Mouse (Mus musculus) forebrain, postnatal 0 days (tissue): ENCODE data around the gene Rimbp2. TPM values are rescaled to one million over a fixed set of nuclear protein-coding genes. Genes with fewer than 3 reads are reported as not detected.
A peak's percentile ranks its signal among the peaks of the same experiment; 100 is the strongest.

ENCODE experiments used
- ATAC-seq: fragments of 200-750 bp; cut with Nextera tagmentation; 2 replicates; pipeline ENCODE4 v1.8.0; 2017; ENCODE audit warnings: mild to moderate bottlenecking, moderate library complexity
- DNase-seq: peaks from one replicate; pipeline ENCODE4 v3.0.0-alpha.2; 2015
- H3K27ac ChIP-seq: fragments of 300-500 bp; sonication (generic); 2 replicates; pipeline ENCODE4 v1.5.1; 2014; ENCODE audit warnings: low read depth, mild to moderate bottlenecking, antibody characterized with exemption, low read length, moderate library complexity, mixed read lengths
- H3K27me3 ChIP-seq: fragments of 300-500 bp; sonication (generic); 2 replicates; pipeline ENCODE4 v1.6.1; 2014; ENCODE audit warnings: mild to moderate bottlenecking, low read length, mixed read lengths; ENCODE audit not compliant: insufficient read depth
- H3K36me3 ChIP-seq: fragments of 300-500 bp; sonication (generic); 2 replicates; pipeline ENCODE4 v1.6.1; 2014; ENCODE audit warnings: mild to moderate bottlenecking, moderate library complexity; ENCODE audit not compliant: insufficient read depth
- H3K4me1 ChIP-seq: fragments of 300-500 bp; sonication (generic); 2 replicates; pipeline ENCODE4 v1.6.1; 2014; ENCODE audit warnings: antibody characterized with exemption; ENCODE audit not compliant: insufficient read depth
- H3K4me2 ChIP-seq: fragments of 300-500 bp; sonication (generic); 2 replicates; pipeline ENCODE4 v1.6.1; 2014; ENCODE audit warnings: low read depth, mild to moderate bottlenecking, moderate library complexity
- H3K4me3 ChIP-seq: fragments of 300-500 bp; sonication (generic); 2 replicates; pipeline ENCODE4 v1.5.1; 2014; ENCODE audit warnings: low read depth, low read length, mixed read lengths
- H3K9ac ChIP-seq: fragments of 300-500 bp; sonication (generic); 2 replicates; pipeline ENCODE4 v1.6.1; 2014; ENCODE audit warnings: mild to moderate bottlenecking
- H3K9me3 ChIP-seq: fragments of 300-500 bp; sonication (generic); 2 replicates; pipeline ENCODE4 v1.6.1; 2016; ENCODE audit warnings: low read length
- CTCF ChIP-seq: sonication (generic); IDR thresholded peaks from 2 replicates; pipeline ENCODE4 v1.5.1; 2016; ENCODE audit warnings: antibody characterized with exemption, control low read depth, low read depth
- WGBS: fragments of 180-500 bp; shearing (Covaris S2); extraction: QIAGEN DNeasy Blood & Tissue Kit; methylation state at CpG from one replicate; pipeline ENCODE4 v1.1.7; 2014; 5-methylcytosine and 5-hydroxymethylcytosine counted together
- polyA plus RNA-seq: library from polyadenylated mRNA; unstranded; fragments of >200 nt; fragmentation: Nextera tagmentation; extraction: Ambion mirVana; gene quantifications from 2 replicates; pipeline ENCODE4 v1.2.1, GENCODE M21; 2015
- total RNA-seq: library from RNA; depleted of rRNA; stranded (reverse); fragments of >200 nt; gene quantifications from 2 replicates; pipeline ENCODE4 v1.2.3, GENCODE M21; 2014

The Rimbp2 gene
- total and polyA plus RNA-seq, 2 experiments from 2014 or later, result 4.6 to 25.6 TPM

DNA sequence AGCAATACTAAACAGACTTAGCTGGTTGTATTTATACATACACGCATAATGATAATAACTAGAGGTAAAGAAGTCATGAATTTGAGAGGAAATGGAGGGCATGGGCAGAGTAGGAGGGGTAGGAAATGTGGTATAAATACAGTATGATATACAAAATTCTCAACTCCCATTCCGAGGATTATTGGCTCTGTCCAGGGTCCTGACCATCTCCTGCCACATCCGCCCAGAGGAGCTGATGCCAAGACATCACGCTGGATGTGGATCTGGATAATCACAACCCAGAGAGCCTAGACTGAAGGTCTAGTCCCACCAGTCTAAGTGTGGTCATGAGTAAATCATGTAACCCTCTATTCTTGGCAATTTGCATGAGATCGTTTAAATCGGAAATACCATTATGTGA lies 100.5 kb downstream of the Rimbp2 start:
- 61% methylated on average over 6 of the region's 6 CpGs for WGBS
- Histone ChIP-seq H3K4me3 (no peak overlapping the region), H3K36me3 (no peaks in the 10 kb centered on the region)

DNA sequence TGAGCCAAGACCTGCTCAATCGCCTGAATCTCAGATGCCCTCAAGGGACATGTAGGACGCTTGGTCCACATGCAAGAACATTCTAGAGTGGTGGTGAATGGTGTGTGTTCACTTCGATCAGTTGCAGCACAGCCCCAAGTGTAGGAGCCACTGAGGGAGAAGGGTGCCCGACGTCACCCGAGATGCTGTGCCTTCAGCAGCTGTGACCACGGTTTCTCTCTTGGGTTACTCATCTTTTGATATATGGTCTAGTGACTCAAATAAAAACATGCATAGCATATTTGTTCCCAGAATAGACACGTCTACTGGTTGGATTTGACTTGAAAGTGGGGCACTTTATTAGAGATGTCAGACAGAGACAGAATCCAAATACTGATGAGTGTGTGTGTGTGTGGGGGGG lies 105.5 kb downstream of the Rimbp2 start:
- no peak for TF ChIP-seq CTCF
- Histone ChIP-seq H3K9me3 (no peaks in the 10 kb centered on the region), H3K4me3 (no peak overlapping the region), H3K27me3 (no peaks in the 10 kb centered on the region), H3K9ac (no peak overlapping the region), H3K4me2 (no peak overlapping the region), H3K4me1 (no peaks in the 10 kb centered on the region), H3K27ac (no peak overlapping the region), H3K36me3 (no peaks in the 10 kb centered on the region)
- DNase-seq (no peak), ATAC-seq (no peak)
- 81% methylated on average over 8 of the region's 8 CpGs for WGBS

More for the DNA sequence above, 100.5 kb downstream of the Rimbp2 start:
- no peak for TF ChIP-seq CTCF
- no peak overlapping the region for H3K4me2 ChIP-seq
- no peaks in the 10 kb centered on the region for H3K27me3 ChIP-seq
- no peak overlapping the region for H3K27ac ChIP-seq
- no peak for ATAC-seq
- H3K9ac ChIP-seq, result no peak overlapping the region
- H3K4me1 ChIP-seq, result no peaks in the 10 kb centered on the region
- H3K9me3 ChIP-seq, result no peaks in the 10 kb centered on the region
- no peak for DNase-seq

DNA sequence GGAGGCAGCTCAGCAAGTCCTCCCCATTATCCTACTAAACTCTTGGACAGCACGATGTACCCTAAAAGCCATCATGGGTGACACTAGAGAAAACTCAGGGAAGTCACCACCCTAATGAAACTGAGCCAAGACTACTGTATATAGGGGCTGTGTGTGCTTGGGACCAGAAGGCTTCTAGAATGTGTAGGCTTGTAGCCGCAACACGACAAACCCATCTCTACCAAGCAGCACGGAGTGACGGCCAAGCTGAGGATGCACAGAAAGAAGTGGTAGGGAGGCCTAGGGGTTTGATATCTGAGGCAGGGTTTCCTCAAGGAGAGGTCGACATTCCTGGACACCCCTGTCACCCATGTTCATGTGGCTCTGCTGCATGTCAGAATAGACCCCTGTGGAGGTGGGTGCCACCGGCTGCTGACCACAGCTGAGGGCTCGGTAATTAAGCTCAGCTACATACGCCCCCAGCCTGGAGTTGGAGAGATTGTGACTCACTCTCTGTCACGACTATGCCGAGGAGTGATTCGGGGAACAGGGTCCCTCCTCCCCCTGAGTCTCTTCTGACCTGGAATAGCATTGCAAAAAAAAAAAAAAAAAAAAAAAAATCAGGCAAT lies 106.7 kb downstream of the Rimbp2 start:
- Histone ChIP-seq H3K27ac (no peak overlapping the region), H3K36me3 (no peaks in the 10 kb centered on the region), H3K9ac (no peak overlapping the region), H3K27me3 (no peaks in the 10 kb centered on the region), H3K9me3 (no peaks in the 10 kb centered on the region), H3K4me2 (no peak overlapping the region), H3K4me1 (no peaks in the 10 kb centered on the region), H3K4me3 (no peak overlapping the region)
- ATAC-seq (no peak), DNase-seq (no peak)
- TF ChIP-seq CTCF, result no peak
- 83% methylated on average over 12 of the region's 12 CpGs for WGBS

DNA sequence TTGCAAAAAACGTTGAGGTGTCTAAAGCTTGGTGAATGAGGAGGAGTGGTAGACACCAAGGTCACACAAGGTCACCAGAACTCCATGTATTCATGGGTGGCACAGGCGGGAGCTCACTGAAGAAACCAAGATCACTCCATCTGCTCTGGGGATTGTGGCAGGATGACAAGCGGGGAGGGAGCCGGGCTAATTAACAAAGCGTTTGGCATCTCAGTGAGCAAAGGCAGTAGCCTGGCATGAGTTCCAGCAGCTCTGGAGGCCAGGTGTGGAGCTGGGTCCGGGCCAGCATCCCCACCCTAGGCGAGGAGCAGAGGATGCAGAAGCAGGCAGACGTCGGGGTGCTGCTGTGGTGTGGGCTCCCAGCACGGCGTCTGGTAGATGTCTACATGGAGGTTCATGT lies 108.3 kb downstream of the Rimbp2 start:
- H3K4me3 ChIP-seq, result no peak overlapping the region
- peak; percentile 67 for DNase-seq
- peak; percentile 42 for ATAC-seq
- no peak overlapping the region for H3K4me2 ChIP-seq
- H3K4me1 ChIP-seq, result no peaks in the 10 kb centered on the region
- no peaks in the 10 kb centered on the region for H3K27me3 ChIP-seq
- H3K9ac ChIP-seq, result no peak overlapping the region
- no peak overlapping the region for H3K27ac ChIP-seq
- no peak for TF ChIP-seq CTCF
- no peaks in the 10 kb centered on the region for H3K36me3 ChIP-seq
- 52% methylated on average over 11 of the region's 11 CpGs for WGBS
- no peaks in the 10 kb centered on the region for H3K9me3 ChIP-seq

DNA sequence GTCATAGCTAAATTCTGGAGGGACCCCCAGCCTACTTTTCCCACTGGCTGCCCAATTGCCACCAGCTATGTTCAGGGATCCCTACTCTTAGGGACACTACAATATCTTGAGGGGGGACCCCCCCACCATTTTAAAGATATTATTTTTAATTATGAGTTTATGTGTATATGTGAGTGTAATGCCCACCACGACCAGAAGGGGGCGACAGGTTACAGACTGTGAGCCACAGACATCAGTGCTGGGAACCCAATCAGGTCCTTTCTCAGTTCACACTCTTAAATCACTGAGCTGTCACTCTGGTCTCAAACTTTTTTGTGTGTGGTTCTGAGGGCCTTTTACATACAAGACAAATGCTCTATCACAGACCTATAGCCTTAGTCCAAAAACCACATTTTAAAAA lies 109.3 kb downstream of the Rimbp2 start:
- DNase-seq (no peak), ATAC-seq (no peak)
- H3K27ac ChIP-seq, result no peak overlapping the region
- peak; percentile 25; the same call in 1 of the 2 replicates for TF ChIP-seq CTCF
- no peaks in the 10 kb centered on the region for H3K9me3 ChIP-seq
- WGBS, result 46% methylated on average over 2 of the region's 2 CpGs
- H3K36me3 ChIP-seq, result no peaks in the 10 kb centered on the region
- H3K9ac ChIP-seq, result no peak overlapping the region
- H3K4me3 ChIP-seq, result no peak overlapping the region
- H3K27me3 ChIP-seq, result no peaks in the 10 kb centered on the region
- H3K4me2 ChIP-seq, result no peak overlapping the region
- no peaks in the 10 kb centered on the region for H3K4me1 ChIP-seq

DNA sequence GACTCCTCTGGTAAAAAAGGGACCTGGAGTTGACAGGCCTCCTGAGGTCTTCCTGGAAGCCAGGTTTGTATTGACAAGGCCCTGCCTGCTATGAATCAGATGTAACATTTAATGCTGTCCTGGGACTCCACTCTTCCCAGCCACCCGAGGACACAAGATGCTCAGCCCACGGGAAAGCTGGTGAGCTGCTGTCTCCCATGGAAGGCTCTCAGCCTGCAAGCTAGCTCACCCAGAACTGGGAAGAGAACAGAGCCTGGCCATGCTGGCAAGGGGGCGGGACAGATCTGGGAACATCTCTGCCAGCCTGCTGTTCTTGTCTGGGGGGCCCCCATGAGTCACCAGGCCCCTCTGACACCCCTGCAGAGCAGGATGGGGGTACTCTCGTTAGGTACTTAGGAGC lies 111.7 kb downstream of the Rimbp2 start:
- TF ChIP-seq CTCF, result no peak
- WGBS, result 68% methylated on average over 4 of the region's 4 CpGs
- ATAC-seq, result no peak
- Histone ChIP-seq H3K36me3 (no peaks in the 10 kb centered on the region), H3K4me1 (no peaks in the 10 kb centered on the region), H3K4me3 (no peak overlapping the region), H3K27me3 (no peaks in the 10 kb centered on the region), H3K4me2 (no peak overlapping the region), H3K27ac (no peak overlapping the region), H3K9me3 (no peaks in the 10 kb centered on the region), H3K9ac (no peak overlapping the region)
- no peak for DNase-seq

DNA sequence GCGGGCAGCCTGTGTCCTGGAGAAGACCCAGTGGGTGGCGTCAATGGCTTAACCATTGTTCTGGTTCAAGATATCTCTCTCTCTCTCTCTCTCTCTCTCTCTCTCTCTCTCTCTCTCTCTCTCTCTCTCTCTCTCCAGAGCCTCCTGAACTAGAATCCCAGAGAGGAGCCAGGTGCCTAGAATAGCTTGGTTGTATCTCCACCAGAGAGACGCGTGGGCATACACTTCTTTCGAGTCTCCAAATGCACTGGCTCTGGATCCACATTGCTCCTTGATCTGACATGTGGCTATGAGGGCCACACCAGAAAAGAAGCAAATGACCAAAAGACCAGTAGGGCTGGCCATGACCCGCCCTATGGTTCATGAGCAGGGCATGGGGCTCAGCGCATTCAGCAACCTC lies 116.2 kb downstream of the Rimbp2 start:
- Histone ChIP-seq H3K4me3 (no peak overlapping the region), H3K27me3 (no peaks in the 10 kb centered on the region), H3K9ac (no peak overlapping the region), H3K9me3 (no peaks in the 10 kb centered on the region), H3K36me3 (no peaks in the 10 kb centered on the region), H3K4me2 (no peak overlapping the region), H3K27ac (no peak overlapping the region), H3K4me1 (no peaks in the 10 kb centered on the region)
- ATAC-seq, result no peak
- TF ChIP-seq CTCF, result no peak
- no peak for DNase-seq
- 95% methylated on average over 7 of the region's 7 CpGs for WGBS
